Mouse (Mus musculus) midbrain, embryonic 11.5 days (tissue): ENCODE results near the gene Gm11077. TPM values are rescaled to one million over a fixed set of nuclear protein-coding genes. Genes with fewer than 3 reads are reported as not detected.

Experiments used
- polyA plus RNA-seq: library from polyadenylated mRNA; unstranded; fragments of >200 nt; fragmentation: Nextera tagmentation; extraction: Ambion mirVana; gene quantifications from 2 replicates; pipeline ENCODE4 v1.2.1, GENCODE M21; 2014

The Gm11077 gene
- polyA plus RNA-seq, 1 experiment from 2014 or later = not detected

Other genes starting within 250 kb of the Gm11077 start
- gene Aebp2, start 106.6 kb upstream of the Gm11077 start, polyA plus RNA-seq = 22.3 and 23.1 TPM in 2 replicates